Mouse (Mus musculus) yolk sac, embryonic 10.5 days (tissue): Measurements from ENCODE around the gene Elmo1.

ENCODE experiments used
- DNase-seq: peaks from one replicate; pipeline ENCODE4 v3.0.0-alpha.2; 2017; ENCODE audit warnings: low spot score

The Elmo1 gene

GRCm38 (mm10) chr13:20386462-20387141 is 296.2 kb downstream of the Elmo1 start:
- no peak for DNase-seq

- no peak for DNase-seq
Observed at GRCm38 (mm10) chr13:20392824-20393598, 302.6 kb downstream of the Elmo1 start.

GRCm38 (mm10) chr13:20397744-20398143 is 307.3 kb downstream of the Elmo1 start:
- DNase-seq = no peak

- no peak for DNase-seq
Observed at GRCm38 (mm10) chr13:20398311-20398710, 307.9 kb downstream of the Elmo1 start.

GRCm38 (mm10) chr13:20404530-20404929 is 314.1 kb downstream of the Elmo1 start:
- no peak for DNase-seq

- no peak for DNase-seq
Observed at GRCm38 (mm10) chr13:20406470-20407213, 316.2 kb downstream of the Elmo1 start.

- no peak for DNase-seq
Observed at GRCm38 (mm10) chr13:20410306-20411101, 320.1 kb downstream of the Elmo1 start.

GRCm38 (mm10) chr13:20416691-20417660 is 326.6 kb downstream of the Elmo1 start:
- no peak for DNase-seq

- DNase-seq = no peak
Observed at GRCm38 (mm10) chr13:20430998-20431397, 340.6 kb downstream of the Elmo1 start.

GRCm38 (mm10) chr13:20433221-20433858 is 342.9 kb downstream of the Elmo1 start:
- peak; percentile 32 for DNase-seq

GRCm38 (mm10) chr13:20434071-20434470 is 343.7 kb downstream of the Elmo1 start:
- DNase-seq = no peak

- DNase-seq = no peak
Observed at GRCm38 (mm10) chr13:20439488-20439887, 349.1 kb downstream of the Elmo1 start.

GRCm38 (mm10) chr13:20450831-20451353 is 360.5 kb downstream of the Elmo1 start:
- DNase-seq = no peak

- no peak for DNase-seq
Observed at GRCm38 (mm10) chr13:20454357-20454756, 364.0 kb downstream of the Elmo1 start.

- DNase-seq = no peak
Observed at GRCm38 (mm10) chr13:20460096-20460495, 369.7 kb downstream of the Elmo1 start.

- DNase-seq = no peak
Observed at GRCm38 (mm10) chr13:20461616-20462015, 371.2 kb downstream of the Elmo1 start.

GRCm38 (mm10) chr13:20464161-20464560 is 373.8 kb downstream of the Elmo1 start:
- DNase-seq = no peak

- no peak for DNase-seq
Observed at GRCm38 (mm10) chr13:20467381-20467780, 377.0 kb downstream of the Elmo1 start.

- DNase-seq = no peak
Observed at GRCm38 (mm10) chr13:20471732-20472131, 381.3 kb downstream of the Elmo1 start.

- no peak for DNase-seq
Observed at GRCm38 (mm10) chr13:20472301-20472831, 382.0 kb downstream of the Elmo1 start.
